Mouse (Mus musculus): Measurements from ENCODE around the gene Cngb1.

The Cngb1 gene

GRCm38 (mm10) chr8:95306431-95306830 is at the start of gene Cngb1:
Gene Cngb1, minus strand, starts transcription at chr8:95306585.
- no peak for DNase-seq

GRCm38 (mm10) chr8:95354606-95355005 is 48.2 kb upstream of the Cngb1 start:
- no peak for DNase-seq

DNA sequence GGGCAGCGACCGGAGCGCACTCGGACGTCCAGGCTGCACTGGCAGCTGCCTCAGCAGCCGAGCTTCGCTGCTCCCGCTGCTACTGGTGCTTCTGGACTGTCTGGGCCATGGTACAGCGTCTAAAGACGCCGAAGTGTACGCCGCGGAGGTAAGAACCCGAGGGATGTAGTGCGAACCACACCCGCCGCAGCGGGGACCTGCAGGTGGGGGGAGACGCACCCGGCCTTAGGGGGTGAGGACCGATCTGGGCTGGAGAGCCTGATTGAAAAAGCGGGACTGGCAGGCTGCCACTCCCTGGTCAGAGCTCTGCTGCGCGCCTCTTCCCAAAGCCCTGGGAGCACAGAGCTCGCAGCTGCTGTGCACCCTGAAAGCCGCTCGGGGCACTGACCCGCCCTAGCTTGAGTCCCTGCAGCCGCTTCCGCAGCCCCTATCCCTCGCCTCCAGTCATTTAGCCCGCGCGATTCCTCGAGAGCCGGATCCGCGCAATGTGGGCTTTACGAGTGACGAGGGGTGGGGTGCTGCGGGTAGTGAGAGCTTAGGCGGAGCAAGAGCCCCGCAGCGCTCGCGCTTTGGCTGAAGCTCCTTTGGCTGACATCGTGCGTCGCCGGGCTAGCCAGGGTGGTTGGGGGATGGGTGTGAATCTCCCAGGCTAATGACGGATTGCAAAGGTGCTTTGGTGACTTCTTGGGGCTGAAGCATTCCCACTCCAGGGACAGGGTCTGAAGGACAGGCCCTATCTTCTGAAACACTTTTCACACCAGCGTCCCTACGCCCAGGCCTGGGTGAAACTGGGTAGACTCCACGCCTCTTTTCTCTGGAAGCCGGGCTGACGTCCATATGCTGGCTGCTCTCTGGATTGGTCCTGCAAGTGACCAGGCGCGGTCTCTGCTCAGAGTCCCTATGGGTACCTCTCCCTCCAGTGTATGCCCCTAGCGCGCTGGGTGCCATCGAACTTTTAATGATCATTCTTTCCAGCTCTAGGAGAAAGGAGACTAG is 46.8 kb upstream of the Cngb1 start:
- DNase-seq, result peak in 1 of 2 experiments; percentile 80

GRCm38 (mm10) chr8:95352151-95352870 is 45.9 kb upstream of the Cngb1 start, which contains the start of gene Mmp15:
Gene Mmp15, plus strand, starts transcription at chr8:95352268.
- DNase-seq, result peak; percentile 74 to 79

DNA sequence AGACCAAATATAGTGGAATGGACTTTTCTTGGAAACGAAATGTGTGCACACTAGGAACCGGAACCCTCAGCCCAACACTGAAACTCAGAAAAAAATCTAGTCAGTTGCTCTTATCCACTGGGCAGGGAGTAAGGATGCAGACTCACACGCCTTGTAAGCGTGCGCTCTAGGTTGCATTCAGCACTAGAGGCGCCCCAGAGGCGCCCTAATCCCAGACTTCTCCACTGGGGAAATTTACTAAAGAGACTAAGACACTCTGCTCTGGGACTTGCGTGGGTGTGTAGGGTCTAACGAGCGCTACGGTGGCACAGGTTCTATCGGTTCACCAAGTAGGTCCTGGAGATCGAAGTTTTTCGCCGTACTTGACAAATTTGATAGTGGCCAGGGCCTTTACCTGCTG is 45.1 kb upstream of the Cngb1 start:
- no peak for DNase-seq

GRCm38 (mm10) chr8:95348811-95349630 is 42.6 kb upstream of the Cngb1 start:
- peak; percentile 84 to 90 for DNase-seq

GRCm38 (mm10) chr8:95348356-95348755 is 42.0 kb upstream of the Cngb1 start:
- DNase-seq, result no peak

DNA sequence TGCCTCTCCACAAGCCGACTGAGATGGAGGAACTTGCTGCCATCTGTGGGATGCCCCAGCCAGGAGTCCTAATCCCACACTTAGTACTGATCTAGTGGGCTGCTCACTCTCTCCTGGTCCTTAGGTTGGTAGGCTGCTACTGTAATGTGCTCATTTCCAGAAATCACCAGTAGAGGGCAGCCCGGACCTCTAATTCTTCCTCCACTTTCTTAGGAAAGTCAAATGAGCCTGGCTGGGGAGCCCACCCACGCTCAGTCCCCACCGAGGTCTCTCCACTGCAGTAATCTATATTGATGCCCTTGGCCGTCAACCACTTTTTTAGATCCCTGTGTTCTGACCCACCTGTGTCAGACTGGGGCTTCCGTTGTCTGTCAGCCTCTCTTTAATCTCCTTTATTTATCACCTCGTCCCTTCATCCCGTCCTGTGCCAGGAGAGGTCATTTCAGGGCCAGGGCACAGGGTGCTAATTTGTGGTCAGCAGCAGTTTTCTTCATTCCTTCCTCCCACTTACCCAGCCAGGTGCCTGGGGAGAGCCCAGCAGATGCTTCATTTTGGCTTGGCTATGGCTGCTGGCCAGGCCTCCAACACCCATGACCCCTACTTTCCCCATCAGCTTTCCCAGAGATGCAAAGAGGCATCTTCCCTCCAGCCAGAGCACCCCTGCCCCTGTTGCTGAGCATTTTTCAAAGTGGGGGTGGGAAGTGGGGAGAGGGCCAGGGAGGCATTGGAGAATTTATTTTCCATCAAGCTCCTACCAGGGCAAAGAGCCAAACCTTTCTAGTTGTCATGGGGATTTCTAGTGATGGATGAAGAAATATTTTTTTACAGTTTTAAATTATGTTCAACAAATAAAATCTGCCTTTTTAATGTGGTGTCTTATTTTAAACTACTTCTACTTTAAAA is 40.5 kb upstream of the Cngb1 start:
- DNase-seq, result peak; percentile 91 to 93

GRCm38 (mm10) chr8:95344668-95345067 is 38.3 kb upstream of the Cngb1 start:
- no peak for DNase-seq

DNA sequence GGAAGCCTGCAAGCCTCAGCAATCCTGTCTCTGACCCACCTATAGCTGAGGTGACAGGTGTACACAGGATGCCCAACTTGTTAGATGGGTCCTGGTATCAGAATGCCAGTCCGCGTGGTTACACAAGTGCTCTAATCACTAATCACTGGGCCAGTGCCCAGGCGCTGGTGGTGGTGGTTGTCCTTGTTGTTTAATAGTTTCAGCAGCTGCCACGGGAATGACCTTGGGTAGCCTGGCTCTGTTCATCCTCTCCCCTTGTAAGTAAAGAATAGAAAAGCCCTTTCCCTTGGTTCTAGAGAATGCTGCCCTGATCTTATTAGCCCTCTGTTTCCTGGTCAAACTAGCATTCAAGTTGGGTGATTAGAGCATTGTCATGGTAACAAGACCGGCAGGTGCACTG is 35.3 kb upstream of the Cngb1 start:
- DNase-seq, result no peak

DNA sequence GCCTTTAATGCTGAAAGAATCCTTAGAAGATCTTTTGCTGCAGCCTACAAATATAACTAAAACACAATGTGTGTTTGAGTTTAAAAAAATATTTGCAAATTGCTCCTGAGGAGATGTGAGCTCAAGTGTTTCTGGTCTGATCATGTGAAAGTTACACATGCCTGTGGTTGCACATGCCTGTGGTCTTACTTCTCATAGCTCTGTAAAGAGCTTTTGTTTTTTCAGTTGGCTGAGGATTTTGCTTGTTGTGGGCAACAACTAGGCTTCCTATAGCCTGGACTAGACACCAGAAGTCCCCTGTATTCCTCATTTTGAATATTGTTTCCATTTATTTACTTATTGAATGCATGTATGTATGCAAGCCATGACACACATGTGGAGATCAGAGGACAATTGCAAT is 30.0 kb upstream of the Cngb1 start:
- DNase-seq, result no peak

GRCm38 (mm10) chr8:95335706-95336105 is 29.3 kb upstream of the Cngb1 start:
- no peak for DNase-seq

DNA sequence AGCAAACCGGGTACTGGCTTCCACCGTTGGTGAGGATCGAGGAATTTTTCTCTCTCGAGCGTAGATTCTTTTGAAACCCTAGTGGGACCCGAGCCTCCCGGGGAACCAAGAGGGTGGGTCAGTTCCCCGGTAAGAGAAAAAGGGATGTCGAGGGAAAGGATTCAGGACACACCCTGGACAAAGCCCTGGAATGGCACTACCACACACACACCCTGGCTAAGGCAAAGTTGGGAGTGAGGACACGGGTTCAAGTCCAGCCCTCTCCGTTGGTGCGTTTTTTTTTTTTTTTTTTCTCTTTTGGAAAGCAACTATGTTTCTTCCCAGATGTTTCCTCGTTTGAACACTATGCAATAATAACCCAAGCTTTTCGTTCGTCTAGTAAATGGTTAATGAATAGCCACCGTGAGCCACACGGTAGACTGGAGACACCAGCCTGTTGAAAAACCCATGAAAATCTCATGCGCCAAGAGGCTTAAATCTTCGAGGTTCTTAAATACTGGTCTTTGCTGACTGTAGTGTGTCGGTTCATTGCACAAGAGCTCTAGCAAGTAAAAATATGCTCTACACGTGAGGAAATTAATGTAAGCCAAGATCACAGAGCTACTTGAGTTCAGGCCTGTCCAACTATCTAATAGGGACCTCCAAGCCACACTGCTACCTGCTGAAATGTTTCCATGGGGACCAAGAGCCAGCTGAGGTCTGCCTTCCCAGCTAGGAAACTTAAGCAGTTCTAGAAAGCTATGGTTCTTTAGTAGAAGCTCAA is 26.2 kb upstream of the Cngb1 start:
- DNase-seq, result peak in 1 of 2 experiments; percentile 1

DNA sequence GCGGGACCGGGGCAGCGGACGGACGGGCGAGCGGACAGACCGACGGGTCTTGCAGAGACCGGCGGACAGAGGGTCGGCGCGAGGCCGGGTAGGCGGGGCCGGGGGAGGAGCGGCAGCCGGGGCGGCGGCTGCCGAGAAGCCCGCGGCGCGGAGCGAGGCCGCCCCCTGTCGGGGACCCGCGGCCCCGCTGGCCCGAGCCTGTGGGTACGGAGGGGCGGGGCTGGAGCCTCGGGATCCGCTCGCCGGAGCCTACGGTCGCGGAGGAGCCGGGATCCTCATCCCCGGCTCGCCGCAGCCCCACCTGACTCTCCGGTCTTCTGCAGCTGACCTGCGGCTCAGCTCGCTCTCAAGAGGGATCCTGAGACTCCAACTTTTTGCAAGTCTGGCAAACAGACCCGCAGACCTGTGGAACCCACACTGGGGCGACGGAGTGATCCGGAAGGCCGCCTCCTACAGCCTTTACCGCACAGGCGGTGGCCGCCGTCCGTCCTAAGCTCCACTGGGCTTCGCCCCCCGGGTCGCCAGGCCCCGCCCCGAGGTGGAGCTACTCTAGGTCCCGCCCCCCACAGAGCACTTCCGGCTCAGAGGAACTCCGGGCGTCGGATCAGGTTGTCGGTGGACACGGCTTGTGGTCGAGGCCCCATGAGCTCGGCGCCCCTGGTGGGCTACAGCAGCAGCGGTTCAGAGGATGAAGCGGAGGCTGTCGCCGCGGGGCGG is 25.5 kb upstream of the Cngb1 start, which contains the start of the genes Zfp319 and Usb1:
Gene Zfp319, minus strand, starts transcription at position 231 of the 717 bp plus-strand sequence.
Gene Usb1, plus strand, starts transcription at position 565 of the 717 bp plus-strand sequence.
- DNase-seq, result peak; percentile 96

DNA sequence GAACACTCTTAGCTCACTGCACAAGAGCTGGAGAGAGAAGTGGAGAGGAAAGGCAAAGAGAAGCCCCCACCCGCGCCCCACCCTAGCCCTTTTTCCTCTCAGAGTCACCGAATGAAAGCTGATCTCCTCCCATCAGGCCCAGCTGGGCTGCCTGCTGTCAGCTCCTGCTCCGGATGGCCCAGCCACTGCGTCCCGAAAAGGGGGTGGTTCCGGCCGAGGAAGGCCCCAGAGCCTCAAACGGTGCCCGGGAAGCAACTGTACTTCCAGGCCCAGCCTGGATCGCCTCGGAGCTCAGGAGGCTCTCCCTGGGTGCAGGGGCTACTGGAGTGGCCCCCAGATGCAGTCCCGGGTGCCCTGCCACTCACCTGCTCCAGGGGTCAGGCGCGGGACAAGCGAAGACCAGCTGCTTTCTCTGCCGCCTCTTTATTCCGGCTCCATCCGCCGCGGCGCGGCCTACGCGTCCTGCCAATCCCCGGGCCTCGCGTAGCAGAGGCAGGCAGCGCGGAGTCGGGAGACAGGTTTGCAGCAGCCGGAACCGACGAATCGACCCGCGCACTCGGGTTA is 24.9 kb upstream of the Cngb1 start:
- peak in 1 of 2 experiments; percentile 75 for DNase-seq

DNA sequence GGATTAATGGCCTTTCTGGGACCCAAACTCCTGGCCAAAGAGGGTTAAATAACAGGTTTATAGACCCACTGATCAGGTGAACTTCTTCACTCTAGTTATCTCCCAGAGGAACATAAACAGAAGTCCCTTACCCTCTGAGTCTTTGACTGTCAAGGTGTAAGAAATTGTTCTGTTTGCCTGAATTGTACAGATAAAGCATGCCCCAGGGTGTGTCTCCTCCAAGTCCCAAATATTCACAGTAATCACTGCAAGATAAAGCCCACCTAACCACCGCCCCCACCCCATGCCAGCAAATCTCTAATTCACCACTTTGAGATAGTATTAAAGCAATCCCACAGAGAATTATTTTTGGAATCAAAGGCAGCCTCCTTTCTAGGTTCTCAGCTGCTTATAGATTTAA is 24.0 kb upstream of the Cngb1 start:
- DNase-seq, result peak in 1 of 2 experiments; percentile 2

GRCm38 (mm10) chr8:95327866-95328465 is 21.6 kb upstream of the Cngb1 start:
- DNase-seq, result peak in 1 of 2 experiments; percentile 8

- no peak for DNase-seq
Measured at GRCm38 (mm10) chr8:95326822-95327221, 20.4 kb upstream of the Cngb1 start.

DNA sequence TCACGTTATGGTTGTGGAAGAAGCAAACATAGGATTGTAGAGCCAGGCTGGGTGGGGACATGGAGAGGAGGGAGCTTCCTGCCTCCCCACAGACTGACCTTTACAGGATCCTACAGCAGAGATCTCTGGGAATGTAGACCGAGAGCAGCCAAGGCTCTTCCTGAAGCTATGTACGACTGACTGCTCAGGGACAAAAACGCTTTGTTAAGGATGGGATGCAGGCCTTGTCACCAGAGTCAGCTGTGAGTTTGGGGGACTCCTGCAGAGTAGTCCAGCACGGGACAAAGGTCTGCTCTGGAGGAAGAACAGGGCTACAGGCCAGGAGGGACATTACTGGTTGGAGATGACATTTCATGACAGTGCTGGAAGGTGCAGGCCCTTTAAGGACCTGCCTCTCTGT is 18.3 kb upstream of the Cngb1 start:
- DNase-seq, result no peak

Measured in cerebellum, postnatal 10 days (tissue).